Mouse (Mus musculus): Measurements from ENCODE around the gene Ampd3. TPM values are rescaled to one million over a fixed set of nuclear protein-coding genes. Genes with fewer than 3 reads are reported as not detected.

The Ampd3 gene
- polyA plus RNA-seq, 1 experiment from 2014 or later, result 4.9 TPM

GRCm38 (mm10) chr7:110746087-110746562 is 21.9 kb upstream of the Ampd3 start:
- Histone ChIP-seq H3K4me3 (no peak overlapping the region), H3K9me3 (no peaks in the 10 kb centered on the region), H3K27me3 (ENCODE audit: insufficient read depth, poor library complexity, severe bottlenecking) (no peaks in the 10 kb centered on the region), H3K36me3 (no peaks in the 10 kb centered on the region), H3K27ac (no peak overlapping the region), H3K4me1 (no peaks in the 10 kb centered on the region)
- 78% methylated on average over 5 of the region's 5 CpGs for WGBS
- no peak for DNase-seq (ENCODE audit: low spot score)

GRCm38 (mm10) chr7:110746809-110747208 is 21.2 kb upstream of the Ampd3 start:
- no peaks in the 10 kb centered on the region for H3K27me3 ChIP-seq (ENCODE audit: insufficient read depth, poor library complexity, severe bottlenecking)
- H3K36me3 ChIP-seq, result no peaks in the 10 kb centered on the region
- no peak overlapping the region for H3K4me3 ChIP-seq
- no peaks in the 10 kb centered on the region for H3K4me1 ChIP-seq
- WGBS, result 66% methylated on average over 2 of the region's 2 CpGs
- no peak overlapping the region for H3K27ac ChIP-seq
- no peaks in the 10 kb centered on the region for H3K9me3 ChIP-seq
- DNase-seq (ENCODE audit: low spot score), result no peak

- DNase-seq (ENCODE audit: low spot score), result no peak
- no peak overlapping the region for H3K27ac ChIP-seq
Observed at GRCm38 (mm10) chr7:110750834-110751233, 17.2 kb upstream of the Ampd3 start.

GRCm38 (mm10) chr7:110751634-110752033 is 16.4 kb upstream of the Ampd3 start:
- Histone ChIP-seq H3K4me1 (peaks cover 5% of the 10 kb centered on the region; the same call in 1 of the 2 replicates), H3K27me3 (ENCODE audit: insufficient read depth, poor library complexity, severe bottlenecking) (no peaks in the 10 kb centered on the region), H3K9me3 (no peaks in the 10 kb centered on the region), H3K4me3 (no peak overlapping the region), H3K36me3 (no peaks in the 10 kb centered on the region), H3K27ac (no peak overlapping the region)
- WGBS, result 86% methylated on average over 1 of the region's 1 CpGs
- DNase-seq (ENCODE audit: low spot score), result no peak

More at GRCm38 (mm10) chr7:110750834-110751233, 17.2 kb upstream of the Ampd3 start:
- no peaks in the 10 kb centered on the region for H3K27me3 ChIP-seq (ENCODE audit: insufficient read depth, poor library complexity, severe bottlenecking)
- no peak overlapping the region for H3K4me3 ChIP-seq
- no peaks in the 10 kb centered on the region for H3K36me3 ChIP-seq
- H3K4me1 ChIP-seq, result peaks cover 5% of the 10 kb centered on the region; the same call in 1 of the 2 replicates
- H3K9me3 ChIP-seq, result no peaks in the 10 kb centered on the region
- 62% methylated on average over 4 of the region's 4 CpGs for WGBS

- Histone ChIP-seq H3K27ac (no peak overlapping the region), H3K4me1 (peaks cover 5% of the 10 kb centered on the region; the same call in 1 of the 2 replicates), H3K4me3 (no peak overlapping the region), H3K9me3 (no peaks in the 10 kb centered on the region), H3K36me3 (no peaks in the 10 kb centered on the region), H3K27me3 (ENCODE audit: insufficient read depth, poor library complexity, severe bottlenecking) (no peaks in the 10 kb centered on the region)
- DNase-seq (ENCODE audit: low spot score), result no peak
- whole genome bisulfite sequencing, result 85% methylated on average over 1 of the region's 1 CpGs
Observed at GRCm38 (mm10) chr7:110753310-110753709, 14.7 kb upstream of the Ampd3 start.

GRCm38 (mm10) chr7:110753926-110754330 is 14.1 kb upstream of the Ampd3 start:
- DNase-seq (ENCODE audit: low spot score), result no peak
- H3K27ac ChIP-seq, result no peak overlapping the region
- H3K9me3 ChIP-seq, result no peaks in the 10 kb centered on the region
- H3K4me3 ChIP-seq, result no peak overlapping the region
- H3K36me3 ChIP-seq, result no peaks in the 10 kb centered on the region
- no peaks in the 10 kb centered on the region for H3K27me3 ChIP-seq (ENCODE audit: insufficient read depth, poor library complexity, severe bottlenecking)
- H3K4me1 ChIP-seq, result peaks cover 5% of the 10 kb centered on the region; the same call in 1 of the 2 replicates
- 59% methylated on average over 5 of the region's 5 CpGs for WGBS

GRCm38 (mm10) chr7:110756440-110756839 is 11.6 kb upstream of the Ampd3 start:
- Histone ChIP-seq H3K36me3 (no peaks in the 10 kb centered on the region), H3K4me1 (peaks cover 5% of the 10 kb centered on the region; the same call in 1 of the 2 replicates), H3K27me3 (ENCODE audit: insufficient read depth, poor library complexity, severe bottlenecking) (no peaks in the 10 kb centered on the region), H3K27ac (no peak overlapping the region), H3K9me3 (no peaks in the 10 kb centered on the region), H3K4me3 (no peak overlapping the region)
- DNase-seq (ENCODE audit: low spot score), result no peak
- 59% methylated on average over 2 of the region's 2 CpGs for WGBS

- H3K36me3 ChIP-seq, result no peaks in the 10 kb centered on the region
Observed at GRCm38 (mm10) chr7:110762605-110763180, 5.3 kb upstream of the Ampd3 start.

GRCm38 (mm10) chr7:110768451-110769064 is 552 bp downstream of the Ampd3 start:
- H3K36me3 ChIP-seq, result no peaks in the 10 kb centered on the region
- H3K4me1 ChIP-seq, result peaks cover 44% of the 10 kb centered on the region
- peak overlapping the region; percentile 79 for H3K4me3 ChIP-seq
- no peak for DNase-seq (ENCODE audit: low spot score)
- H3K27me3 ChIP-seq (ENCODE audit: insufficient read depth, poor library complexity, severe bottlenecking), result peaks cover 39% of the 10 kb centered on the region
- peak overlapping the region; percentile 88 for H3K27ac ChIP-seq
- H3K9me3 ChIP-seq, result no peaks in the 10 kb centered on the region
- WGBS, result under 1% methylated on average over 60 of the region's 61 CpGs

More at GRCm38 (mm10) chr7:110762605-110763180, 5.3 kb upstream of the Ampd3 start:
- 83% methylated on average over 5 of the region's 5 CpGs for WGBS
- peaks cover 16% of the 10 kb centered on the region; the same call in 1 of the 2 replicates for H3K27me3 ChIP-seq (ENCODE audit: insufficient read depth, poor library complexity, severe bottlenecking)
- no peak for DNase-seq (ENCODE audit: low spot score)
- peaks cover 2% of the 10 kb centered on the region; the same call in 1 of the 2 replicates for H3K4me1 ChIP-seq
- H3K27ac ChIP-seq, result no peak overlapping the region
- H3K9me3 ChIP-seq, result no peaks in the 10 kb centered on the region
- H3K4me3 ChIP-seq, result no peak overlapping the region

GRCm38 (mm10) chr7:110769094-110769493 is 1.1 kb downstream of the Ampd3 start:
- Histone ChIP-seq H3K36me3 (no peaks in the 10 kb centered on the region), H3K27me3 (ENCODE audit: insufficient read depth, poor library complexity, severe bottlenecking) (peaks cover 39% of the 10 kb centered on the region), H3K27ac (peak overlapping the region; percentile 88), H3K9me3 (no peaks in the 10 kb centered on the region), H3K4me1 (peaks cover 49% of the 10 kb centered on the region), H3K4me3 (peak overlapping the region; percentile 79)
- DNase-seq (ENCODE audit: low spot score), result no peak
- WGBS, result 28% methylated on average over 4 of the region's 4 CpGs

GRCm38 (mm10) chr7:110770949-110771348 is 2.9 kb downstream of the Ampd3 start:
- whole genome bisulfite sequencing, result 78% methylated on average over 4 of the region's 4 CpGs
- no peak overlapping the region for H3K27ac ChIP-seq
- no peak overlapping the region for H3K4me3 ChIP-seq

GRCm38 (mm10) chr7:110772343-110772742 is 4.3 kb downstream of the Ampd3 start:
- peak overlapping the region; percentile 78 for H3K27ac ChIP-seq

More at GRCm38 (mm10) chr7:110770949-110771348, 2.9 kb downstream of the Ampd3 start:
- Histone ChIP-seq H3K36me3 (no peaks in the 10 kb centered on the region), H3K4me1 (peaks cover 59% of the 10 kb centered on the region), H3K27me3 (ENCODE audit: insufficient read depth, poor library complexity, severe bottlenecking) (peaks cover 39% of the 10 kb centered on the region), H3K9me3 (no peaks in the 10 kb centered on the region)
- DNase-seq (ENCODE audit: low spot score), result no peak

More at GRCm38 (mm10) chr7:110772343-110772742, 4.3 kb downstream of the Ampd3 start:
- Histone ChIP-seq H3K4me1 (peaks cover 72% of the 10 kb centered on the region), H3K27me3 (ENCODE audit: insufficient read depth, poor library complexity, severe bottlenecking) (peaks cover 33% of the 10 kb centered on the region), H3K4me3 (no peak overlapping the region), H3K36me3 (no peaks in the 10 kb centered on the region), H3K9me3 (no peaks in the 10 kb centered on the region)
- DNase-seq (ENCODE audit: low spot score), result no peak
- 65% methylated on average over 3 of the region's 3 CpGs for WGBS
